In the genomic region with DNA sequence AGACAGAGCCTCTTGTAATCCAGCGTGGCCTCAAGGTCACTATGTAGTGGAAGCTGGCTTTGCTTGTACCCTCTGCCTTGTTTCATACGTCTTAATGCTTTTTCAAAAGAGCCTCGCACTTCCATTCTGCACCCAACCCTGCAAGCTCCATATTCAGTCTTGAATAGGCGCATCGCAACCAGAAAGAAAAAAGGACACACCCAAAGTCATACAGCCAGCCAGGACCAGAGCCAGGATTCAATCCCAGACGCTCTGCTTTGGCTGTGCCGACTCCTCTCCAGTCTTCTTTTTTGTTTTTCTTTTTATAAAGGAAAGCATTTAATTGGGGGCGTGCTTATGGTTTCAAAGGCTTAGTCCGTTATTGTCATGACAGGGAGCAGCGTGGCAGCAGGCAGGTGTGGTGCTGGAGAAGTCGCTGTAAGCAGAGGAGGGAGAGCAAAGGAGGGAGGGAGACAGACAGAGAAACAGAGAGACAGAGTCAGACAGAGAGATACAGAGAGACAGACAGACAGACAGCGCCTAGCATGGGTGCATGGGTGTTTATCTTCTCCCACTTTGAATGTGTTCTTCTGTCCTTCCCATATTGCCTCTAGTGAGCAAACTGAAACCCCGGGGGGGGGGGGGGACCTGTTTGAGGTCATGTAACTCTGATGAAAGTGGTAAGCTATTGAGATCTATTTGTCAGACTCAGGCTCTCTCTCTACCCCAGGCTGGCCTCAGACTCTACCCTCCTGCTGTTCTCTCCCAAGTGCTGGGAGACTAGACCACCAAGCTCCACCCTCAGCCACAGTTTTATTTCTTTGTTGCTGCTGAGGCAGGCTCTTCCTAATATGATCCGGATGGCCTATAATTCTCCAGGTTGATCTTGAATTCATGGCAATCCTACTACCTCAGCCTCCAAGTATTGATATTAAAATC, we compare ENCODE assay signal across 10 mouse cellular contexts. TPM values are rescaled to one million over a fixed set of nuclear protein-coding genes. Genes with fewer than 3 reads are reported as not detected.
DNase-seq lines count a peak whose midpoint lies in the region; ATAC-seq lines count a peak whose summit lies in the region.
"Had no signal": no experiment of that assay in that cellular context is flagged by ENCODE, and none has a peak within 500 bp of the region (broad histone marks: within the 10 kb centered on the region; RNA-seq: fewer than 3 reads in every experiment).

No protein-coding gene starts in this region.

- H3K4me1 ChIP-seq in heart, embryonic 16.5 days (ENCODE audit: control insufficient read depth, insufficient read depth, low read length) = 0 out of 2 replicates have a peak, but pooled peaks cover 3% of the 10 kb centered on the region
- no peaks in the 10 kb centered on the region for H3K4me1 ChIP-seq in heart, embryonic 12.5 days (replicated peaks)
- no peaks in the 10 kb centered on the region; the same call in 1 of the 2 replicates for H3K4me1 ChIP-seq in embryonic facial prominence, embryonic 14.5 days (ENCODE audit: control insufficient read depth, insufficient read depth, low read length)

- no peak overlapping the region for H3K4me2 ChIP-seq in heart, embryonic 16.5 days (ENCODE audit: low read depth, low read length)
- no peak overlapping the region for H3K4me2 ChIP-seq in heart, embryonic 12.5 days
- no peak overlapping the region for H3K4me2 ChIP-seq in embryonic facial prominence, embryonic 14.5 days (ENCODE audit: low read depth, low read length)
- H3K4me2 ChIP-seq: embryonic facial prominence, embryonic 13.5 days; heart, embryonic 15.5 days had no signal

- no peaks in the 10 kb centered on the region for H3K36me3 ChIP-seq in heart, embryonic 16.5 days (ENCODE audit: control insufficient read depth, insufficient read depth)
- no peaks in the 10 kb centered on the region for H3K36me3 ChIP-seq in heart, embryonic 12.5 days
- no peaks in the 10 kb centered on the region for H3K36me3 ChIP-seq in embryonic facial prominence, embryonic 14.5 days (ENCODE audit: control insufficient read depth, insufficient read depth, low read length)
- H3K36me3 ChIP-seq: embryonic facial prominence, embryonic 13.5 days; heart, embryonic 15.5 days had no signal

- H3K27ac ChIP-seq in heart, embryonic 16.5 days (ENCODE audit: low read length) = peak overlapping the region; percentile 54
- H3K27ac ChIP-seq in heart, embryonic 12.5 days (ENCODE audit: poor library complexity, severe bottlenecking) = no peak overlapping the region
- H3K27ac ChIP-seq in embryonic facial prominence, embryonic 14.5 days (replicated peaks; ENCODE audit: low read depth, low read length) = no peak overlapping the region
- H3K27ac ChIP-seq: embryonic facial prominence, embryonic 13.5 days had no signal

- DNase-seq in CD4-positive helper T cell, adult 2 months (ENCODE audit: low read depth, low spot score) = peak; percentile 39
- DNase-seq in embryonic facial prominence, embryonic 14.5 days (ENCODE audit: low spot score) = no peak
- DNase-seq in naive thymus-derived CD4-positive, alpha-beta T cell, adult 2 months (ENCODE audit: low read depth) = peak; percentile 43
- no peak for DNase-seq in adrenal gland, postnatal 10 days

- no peak overlapping the region for H3K9ac ChIP-seq in heart, embryonic 16.5 days (ENCODE audit: low read length)
- no peak overlapping the region for H3K9ac ChIP-seq in heart, embryonic 12.5 days
- H3K9ac ChIP-seq in embryonic facial prominence, embryonic 14.5 days (ENCODE audit: low read depth, low read length) = no peak overlapping the region
- H3K9ac ChIP-seq: embryonic facial prominence, embryonic 13.5 days; heart, embryonic 15.5 days had no signal

- WGBS in heart, embryonic 16.5 days = 53% methylated on average over 13 of the region's 14 CpGs
- 56% methylated on average over 14 of the region's 14 CpGs for WGBS in heart, embryonic 12.5 days
- 44% methylated on average over 13 of the region's 14 CpGs for WGBS in embryonic facial prominence, embryonic 14.5 days

- no peak overlapping the region for H3K4me3 ChIP-seq in heart, embryonic 16.5 days (ENCODE audit: low read length)
- no peak overlapping the region for H3K4me3 ChIP-seq in heart, embryonic 12.5 days
- no peak overlapping the region for H3K4me3 ChIP-seq in embryonic facial prominence, embryonic 14.5 days (ENCODE audit: low read depth, low read length)
- H3K4me3 ChIP-seq: embryonic facial prominence, embryonic 13.5 days; heart, embryonic 15.5 days had no signal

- no peaks in the 10 kb centered on the region; the same call in 1 of the 2 replicates for H3K27me3 ChIP-seq in heart, embryonic 16.5 days (ENCODE audit: control insufficient read depth, insufficient read depth, low read length)
- H3K27me3 ChIP-seq in heart, embryonic 12.5 days (replicated peaks) = 0 out of 2 replicates have a peak, but pooled peaks cover 10% of the 10 kb centered on the region
- H3K27me3 ChIP-seq in embryonic facial prominence, embryonic 14.5 days (replicated peaks; ENCODE audit: control insufficient read depth, insufficient read depth, low read length) = no peaks in the 10 kb centered on the region
- H3K27me3 ChIP-seq: embryonic facial prominence, embryonic 13.5 days; heart, embryonic 15.5 days had no signal

- no peak for ATAC-seq in heart, embryonic 16.5 days (replicated peaks; ENCODE audit: extremely low read depth, insufficient read depth, low FRiP score)
- no peak for ATAC-seq in heart, embryonic 12.5 days (ENCODE audit: insufficient number of reproducible peaks, low FRiP score)
- ATAC-seq in embryonic facial prominence, embryonic 14.5 days (ENCODE audit: low read depth) = 0 out of 2 replicates have a peak, but pooled peaks have one; percentile 27
- no peak for ATAC-seq in activated CD4-positive, CD25-positive, alpha-beta regulatory T cell, adult 4 months
- ATAC-seq in erythroblast, adult 5-6 weeks (replicated peaks; ENCODE audit: low FRiP score, poor library complexity, severe bottlenecking) = no peak

- H3K9me3 ChIP-seq in heart, embryonic 16.5 days (replicated peaks; ENCODE audit: control insufficient read depth, low read length) = no peaks in the 10 kb centered on the region
- no peaks in the 10 kb centered on the region for H3K9me3 ChIP-seq in heart, embryonic 12.5 days (replicated peaks)
- no peaks in the 10 kb centered on the region for H3K9me3 ChIP-seq in embryonic facial prominence, embryonic 14.5 days (ENCODE audit: control insufficient read depth, low read length)
- H3K9me3 ChIP-seq: embryonic facial prominence, embryonic 13.5 days; heart, embryonic 15.5 days had no signal

RNA-seq across cellular contexts. Expression of a gene that starts 6.6 kb away (rescaled TPM):
- 8.8 and 22.3 TPM in 2 replicates for polyA plus RNA-seq in heart, embryonic 16.5 days (2015; fragmentation: Nextera tagmentation; extraction: Ambion mirVana)
- polyA plus RNA-seq in heart, embryonic 12.5 days (2016; fragmentation: Nextera tagmentation; extraction: Ambion mirVana) = 0.84 and 0.96 TPM in 2 replicates
- 4.6 and 4.8 TPM in 2 replicates for polyA plus RNA-seq in embryonic facial prominence, embryonic 14.5 days (2014; fragmentation: Nextera tagmentation; extraction: Ambion mirVana)
- 100 to 1,000 TPM; 305 to 323 TPM for polyA plus RNA-seq in activated CD4-positive, CD25-positive, alpha-beta regulatory T cell, adult 4 months (2017; shearing (Covaris generic))
- total RNA-seq in erythroblast, adult 5-6 weeks (2015; ENCODE audit: low replicate concordance) = 17.1 and 25.9 TPM in 2 replicates
- 17.3 and 25.7 TPM in 2 replicates for total RNA-seq in erythroblast, adult 5-6 weeks (2017; ENCODE audit: low replicate concordance)
- 1 to 10 TPM; 4.7 to 5.3 TPM for total RNA-seq in adrenal gland, postnatal 10 days (2021)

RNA-seq across cellular contexts. Expression of a gene that starts 31.1 kb away (rescaled TPM):
- polyA plus RNA-seq in heart, embryonic 16.5 days (2015; fragmentation: Nextera tagmentation; extraction: Ambion mirVana) = 0.84 and 0.98 TPM in 2 replicates
- polyA plus RNA-seq in heart, embryonic 12.5 days (2016; fragmentation: Nextera tagmentation; extraction: Ambion mirVana) = 0.15 and 0.41 TPM in 2 replicates
- polyA plus RNA-seq in embryonic facial prominence, embryonic 14.5 days (2014; fragmentation: Nextera tagmentation; extraction: Ambion mirVana) = 4.6 and 5.8 TPM in 2 replicates
- polyA plus RNA-seq in activated CD4-positive, CD25-positive, alpha-beta regulatory T cell, adult 4 months (2017; shearing (Covaris generic)) = under 1 TPM in 1 of 2 experiments, not detected in 1; 0.48 TPM
- total RNA-seq in erythroblast, adult 5-6 weeks (2015; ENCODE audit: low replicate concordance) = not detected in 2 replicates
- total RNA-seq in erythroblast, adult 5-6 weeks (2017; ENCODE audit: low replicate concordance) = 0.56 TPM in 1 of 2 replicates, not detected in the other
- 1 to 10 TPM; 1.5 to 2.1 TPM for total RNA-seq in adrenal gland, postnatal 10 days (2021)

Comparison
In these comparisons a context has a peak if more than half of its experiments do, and no peak if none do; other contexts are left out.
1. DNase-seq: peak in CD4-positive helper T cell, adult 2 months (single experiment) and naive thymus-derived CD4-positive, alpha-beta T cell, adult 2 months (single experiment); none in embryonic facial prominence, embryonic 14.5 days (single experiment) and adrenal gland, postnatal 10 days (single experiment).
2. RNA of a gene that starts 6.6 kb away (polyA plus RNA-seq): 305 to 323 TPM in activated CD4-positive, CD25-positive, alpha-beta regulatory T cell, adult 4 months; 8.8 to 22.3 TPM in heart, embryonic 16.5 days, 4.6 to 4.8 TPM in embryonic facial prominence, embryonic 14.5 days and 0.84 to 0.96 TPM in heart, embryonic 12.5 days; every median in the first group is over 10 times any median in the second.